Mouse (Mus musculus) hindbrain, embryonic 15.5 days (tissue): ENCODE measurements at regions not wholly inside any gene's neighbourhood (a gene's known extent, or its start where the extent isn't known, plus 50 kb on each side); places are given as distances from the start of the nearest gene placed in this dataset.

Source experiments
- ATAC-seq: fragments of 200-750 bp; cut with Nextera tagmentation; 2 replicates; pipeline ENCODE4 v1.8.0; 2017; ENCODE audit warnings: low read depth, moderate number of reproducible peaks, moderate TSS enrichment; ENCODE audit not compliant: low FRiP score
- H3K27ac ChIP-seq: fragments of 300-500 bp; sonication (generic); replicated peaks from 2 replicates; pipeline ENCODE4 v1.5.1; 2015; ENCODE audit warnings: mild to moderate bottlenecking, inconsistent platforms
- H3K27me3 ChIP-seq: fragments of 300-500 bp; sonication (generic); 2 replicates; pipeline ENCODE4 v1.6.1; 2015; ENCODE audit warnings: control low read depth, inconsistent platforms
- H3K36me3 ChIP-seq: fragments of 300-500 bp; sonication (generic); 2 replicates; pipeline ENCODE4 v1.6.1; 2015; ENCODE audit warnings: control low read depth, inconsistent platforms
- H3K4me1 ChIP-seq: fragments of 300-500 bp; sonication (generic); replicated peaks from 2 replicates; pipeline ENCODE4 v1.6.1; 2015; ENCODE audit warnings: control low read depth, inconsistent platforms
- H3K4me2 ChIP-seq: fragments of 300-500 bp; sonication (generic); 2 replicates; pipeline ENCODE4 v1.6.1; 2015; ENCODE audit warnings: moderate library complexity, mild to moderate bottlenecking, inconsistent platforms
- H3K4me3 ChIP-seq: fragments of 300-500 bp; sonication (generic); 2 replicates; pipeline ENCODE4 v1.5.1; 2015; ENCODE audit warnings: mild to moderate bottlenecking, inconsistent platforms
- H3K9ac ChIP-seq: fragments of 300-500 bp; sonication (generic); 2 replicates; pipeline ENCODE4 v1.6.1; 2015; ENCODE audit warnings: inconsistent platforms
- H3K9me3 ChIP-seq: fragments of 300-500 bp; sonication (generic); 2 replicates; pipeline ENCODE4 v1.6.1; 2016; ENCODE audit warnings: control low read depth, inconsistent platforms
- WGBS: fragments of 180-500 bp; shearing (Covaris S2); methylation state at CpG from one replicate; pipeline ENCODE4 v1.1.7; 2015; 5-methylcytosine and 5-hydroxymethylcytosine counted together

- Histone ChIP-seq H3K27ac (no peak overlapping the region), H3K4me2 (no peak overlapping the region), H3K9ac (no peak overlapping the region), H3K9me3 (no peaks in the 10 kb centered on the region), H3K36me3 (no peaks in the 10 kb centered on the region), H3K4me3 (no peak overlapping the region), H3K27me3 (no peaks in the 10 kb centered on the region), H3K4me1 (peaks cover 15% of the 10 kb centered on the region)
- WGBS: 86% methylated on average over 2 of the region's 2 CpGs
- no peak for ATAC-seq
These were observed 250.2 kb upstream of the Sash1 start for GRCm38 (mm10) chr10:9136099-9136498.

GRCm38 (mm10) chr10:9134293-9135021 lies 248.6 kb upstream of the Sash1 start:
- Histone ChIP-seq H3K4me2 (no peak overlapping the region), H3K27me3 (no peaks in the 10 kb centered on the region), H3K4me1 (peaks cover 15% of the 10 kb centered on the region), H3K9me3 (no peaks in the 10 kb centered on the region), H3K27ac (no peak overlapping the region), H3K36me3 (no peaks in the 10 kb centered on the region), H3K9ac (no peak overlapping the region), H3K4me3 (no peak overlapping the region)
- 51% methylated on average over 9 of the region's 9 CpGs for WGBS
- ATAC-seq: peak; percentile 38; the same call in 1 of the 2 replicates

GRCm38 (mm10) chr10:9130061-9130460 lies 244.2 kb upstream of the Sash1 start:
- Histone ChIP-seq H3K36me3 (no peaks in the 10 kb centered on the region), H3K27me3 (no peaks in the 10 kb centered on the region), H3K9ac (no peak overlapping the region), H3K27ac (no peak overlapping the region), H3K9me3 (no peaks in the 10 kb centered on the region), H3K4me1 (peaks cover 15% of the 10 kb centered on the region), H3K4me2 (no peak overlapping the region), H3K4me3 (no peak overlapping the region)
- no peak for ATAC-seq
- 90% methylated on average over 2 of the region's 2 CpGs for WGBS

GRCm38 (mm10) chr10:9119249-9119648 lies 233.4 kb upstream of the Sash1 start:
- Histone ChIP-seq H3K4me3 (no peak overlapping the region), H3K27me3 (no peaks in the 10 kb centered on the region), H3K9me3 (no peaks in the 10 kb centered on the region), H3K9ac (no peak overlapping the region), H3K27ac (no peak overlapping the region), H3K4me1 (peaks cover 19% of the 10 kb centered on the region), H3K4me2 (no peak overlapping the region), H3K36me3 (no peaks in the 10 kb centered on the region)
- ATAC-seq: no peak
- 23% methylated on average over 4 of the region's 4 CpGs for WGBS

GRCm38 (mm10) chr10:9117648-9118551 lies 232.0 kb upstream of the Sash1 start:
- Histone ChIP-seq H3K27me3 (no peaks in the 10 kb centered on the region), H3K4me3 (peak overlapping the region; percentile 29), H3K4me2 (peak overlapping the region; percentile 54), H3K36me3 (no peaks in the 10 kb centered on the region), H3K9ac (peak overlapping the region; percentile 9; the same call in 1 of the 2 replicates), H3K9me3 (no peaks in the 10 kb centered on the region), H3K4me1 (peaks cover 19% of the 10 kb centered on the region), H3K27ac (peak overlapping the region; percentile 20; the same call in 1 of the 2 replicates)
- 18% methylated on average over 14 of the region's 14 CpGs for whole genome bisulfite sequencing
- peak; percentile 87 for ATAC-seq

GRCm38 (mm10) chr10:9117134-9117533 lies 231.3 kb upstream of the Sash1 start:
- H3K4me3 ChIP-seq: peak overlapping the region; percentile 29
- no peaks in the 10 kb centered on the region for H3K27me3 ChIP-seq
- no peak overlapping the region for H3K9ac ChIP-seq
- ATAC-seq: no peak
- no peaks in the 10 kb centered on the region for H3K9me3 ChIP-seq
- no peaks in the 10 kb centered on the region for H3K36me3 ChIP-seq
- peak overlapping the region; percentile 54 for H3K4me2 ChIP-seq
- H3K27ac ChIP-seq: peak overlapping the region; percentile 4; the same call in 1 of the 2 replicates
- 88% methylated on average over 7 of the region's 7 CpGs for WGBS
- peaks cover 19% of the 10 kb centered on the region for H3K4me1 ChIP-seq

GRCm38 (mm10) chr10:9113706-9114105 lies 227.8 kb upstream of the Sash1 start:
- ATAC-seq: no peak
- Histone ChIP-seq H3K9ac (no peak overlapping the region), H3K4me3 (no peak overlapping the region), H3K27ac (no peak overlapping the region), H3K4me2 (no peak overlapping the region), H3K9me3 (no peaks in the 10 kb centered on the region), H3K27me3 (no peaks in the 10 kb centered on the region), H3K4me1 (peaks cover 12% of the 10 kb centered on the region), H3K36me3 (no peaks in the 10 kb centered on the region)
- WGBS: 82% methylated on average over 5 of the region's 5 CpGs

GRCm38 (mm10) chr10:9111051-9111450 lies 225.2 kb upstream of the Sash1 start:
- H3K27ac ChIP-seq: no peak overlapping the region
- no peak for ATAC-seq
- 73% methylated on average over 3 of the region's 3 CpGs for WGBS

GRCm38 (mm10) chr10:9096207-9096606 lies 210.3 kb upstream of the Sash1 start:
- peaks cover 4% of the 10 kb centered on the region; the same call in 1 of the 2 replicates for H3K4me1 ChIP-seq
- no peaks in the 10 kb centered on the region for H3K9me3 ChIP-seq
- no peaks in the 10 kb centered on the region for H3K36me3 ChIP-seq
- H3K9ac ChIP-seq: no peak overlapping the region
- H3K27me3 ChIP-seq: no peaks in the 10 kb centered on the region
- no peak overlapping the region for H3K4me2 ChIP-seq
- H3K4me3 ChIP-seq: no peak overlapping the region
- H3K27ac ChIP-seq: no peak overlapping the region
- 89% methylated on average over 2 of the region's 2 CpGs for WGBS
- ATAC-seq: no peak

More at GRCm38 (mm10) chr10:9111051-9111450, 225.2 kb upstream of the Sash1 start:
- H3K9ac ChIP-seq: no peak overlapping the region
- no peaks in the 10 kb centered on the region for H3K36me3 ChIP-seq
- H3K27me3 ChIP-seq: no peaks in the 10 kb centered on the region
- no peak overlapping the region for H3K4me2 ChIP-seq
- no peaks in the 10 kb centered on the region for H3K9me3 ChIP-seq
- H3K4me3 ChIP-seq: no peak overlapping the region
- no peaks in the 10 kb centered on the region for H3K4me1 ChIP-seq

GRCm38 (mm10) chr10:9095163-9095562 lies 209.3 kb upstream of the Sash1 start:
- 77% methylated on average over 6 of the region's 6 CpGs for WGBS
- H3K4me2 ChIP-seq: no peak overlapping the region
- H3K9me3 ChIP-seq: no peaks in the 10 kb centered on the region
- H3K4me1 ChIP-seq: peaks cover 4% of the 10 kb centered on the region; the same call in 1 of the 2 replicates
- no peak overlapping the region for H3K4me3 ChIP-seq
- H3K27me3 ChIP-seq: no peaks in the 10 kb centered on the region
- no peak for ATAC-seq
- no peak overlapping the region for H3K27ac ChIP-seq
- H3K9ac ChIP-seq: no peak overlapping the region
- no peaks in the 10 kb centered on the region for H3K36me3 ChIP-seq

- no peaks in the 10 kb centered on the region for H3K36me3 ChIP-seq
These were observed 206.5 kb upstream of the Sash1 start for GRCm38 (mm10) chr10:9092237-9092885.

More at GRCm38 (mm10) chr10:9092237-9092885, 206.5 kb upstream of the Sash1 start:
- 48% methylated on average over 10 of the region's 10 CpGs for WGBS
- Histone ChIP-seq H3K4me1 (peaks cover 4% of the 10 kb centered on the region; the same call in 1 of the 2 replicates), H3K27me3 (no peaks in the 10 kb centered on the region), H3K9ac (no peak overlapping the region), H3K4me2 (no peak overlapping the region), H3K9me3 (no peaks in the 10 kb centered on the region), H3K4me3 (no peak overlapping the region), H3K27ac (no peak overlapping the region)
- ATAC-seq: peak; percentile 82
